Mouse (Mus musculus) forebrain, embryonic 16.5 days (tissue): ENCODE measurements around the gene 3110001I22Rik. TPM values are rescaled to one million over a fixed set of nuclear protein-coding genes. Genes with fewer than 3 reads are reported as not detected.
"Not testable (repeated sequence)": the region's sequence is repeated elsewhere in the genome, so short reads cannot be mapped to it uniquely, and the experiment has no call there.

Experiments used
- ATAC-seq: fragments of 200-750 bp; cut with Nextera tagmentation; 2 replicates; pipeline ENCODE4 v1.8.0; 2017; ENCODE audit warnings: mild to moderate bottlenecking, moderate library complexity
- H3K27ac ChIP-seq: fragments of 300-500 bp; sonication (generic); 2 replicates; pipeline ENCODE4 v1.5.1; 2014; ENCODE audit warnings: low read length, control low read depth
- H3K27me3 ChIP-seq: fragments of 300-500 bp; sonication (generic); replicated peaks from 2 replicates; pipeline ENCODE4 v1.6.1; 2014; ENCODE audit warnings: low read length; ENCODE audit not compliant: control insufficient read depth, insufficient read depth
- H3K36me3 ChIP-seq: fragments of 300-500 bp; sonication (generic); 2 replicates; pipeline ENCODE4 v1.6.1; 2014; ENCODE audit not compliant: control insufficient read depth, insufficient read depth
- H3K4me1 ChIP-seq: fragments of 300-500 bp; sonication (generic); replicated peaks from 2 replicates; pipeline ENCODE4 v1.6.1; 2014; ENCODE audit warnings: low read length; ENCODE audit not compliant: control insufficient read depth, insufficient read depth
- H3K4me2 ChIP-seq: fragments of 300-500 bp; sonication (generic); 2 replicates; pipeline ENCODE4 v1.6.1; 2014; ENCODE audit warnings: mild to moderate bottlenecking, low read length, control low read depth
- H3K4me3 ChIP-seq: fragments of 300-500 bp; sonication (generic); replicated peaks from 2 replicates; pipeline ENCODE4 v1.5.1; 2014; ENCODE audit warnings: mild to moderate bottlenecking, low read length, control low read depth
- H3K9ac ChIP-seq: fragments of 300-500 bp; sonication (generic); replicated peaks from 2 replicates; pipeline ENCODE4 v1.6.1; 2014; ENCODE audit warnings: low read depth, low read length, control low read depth
- H3K9me3 ChIP-seq: fragments of 300-500 bp; sonication (generic); 2 replicates; pipeline ENCODE4 v1.6.1; 2016; ENCODE audit warnings: low read length; ENCODE audit not compliant: control insufficient read depth
- WGBS: fragments of 180-500 bp; shearing (Covaris S2); extraction: QIAGEN DNeasy Blood & Tissue Kit; methylation state at CpG from one replicate; pipeline ENCODE4 v1.1.7; 2014; 5-methylcytosine and 5-hydroxymethylcytosine counted together
- polyA plus RNA-seq: library from polyadenylated mRNA; unstranded; fragments of >200 nt; fragmentation: Nextera tagmentation; extraction: Ambion mirVana; gene quantifications from 2 replicates; pipeline ENCODE4 v1.2.1, GENCODE M21; 2015

The 3110001I22Rik gene
- polyA plus RNA-seq, 1 experiment from 2014 or later = 8.5 TPM

- no peaks in the 10 kb centered on the region for H3K9me3 ChIP-seq
- ATAC-seq = peak; percentile 93
- peak within 1 kb of the TSS; percentile 64 for H3K4me3 ChIP-seq
- no peaks in the 10 kb centered on the region for H3K27me3 ChIP-seq
- peaks cover 14% of the 10 kb centered on the region for H3K4me1 ChIP-seq
- 0% methylated on average over 35 of the region's 35 CpGs for WGBS
- peak within 1 kb of the TSS; percentile 61 for H3K4me2 ChIP-seq
- H3K36me3 ChIP-seq = peaks cover 5% of the 10 kb centered on the region; the same call in 1 of the 2 replicates
- peak within 1 kb of the TSS; percentile 66 for H3K27ac ChIP-seq
- H3K9ac ChIP-seq = peak within 1 kb of the TSS; percentile 78
These were observed 3.8 kb upstream of the 3110001I22Rik start, which contains the start of gene Parn for GRCm38 (mm10) chr16:13667878-13668343. Gene Parn (minus strand): TSS chr16:13668170.

- Histone ChIP-seq H3K36me3 (peaks cover 5% of the 10 kb centered on the region; the same call in 1 of the 2 replicates), H3K4me3 (peak overlapping the region; percentile 64), H3K27me3 (no peaks in the 10 kb centered on the region), H3K27ac (peak overlapping the region; percentile 66), H3K4me2 (peak overlapping the region; percentile 61), H3K9me3 (no peaks in the 10 kb centered on the region), H3K9ac (peak overlapping the region; percentile 78), H3K4me1 (peaks cover 20% of the 10 kb centered on the region)
- no peak for ATAC-seq
- WGBS = 81% methylated on average over 10 of the region's 10 CpGs
These were observed 3.2 kb upstream of the 3110001I22Rik start for GRCm38 (mm10) chr16:13668402-13669108.

GRCm38 (mm10) chr16:13669282-13669681, 2.4 kb upstream of the 3110001I22Rik start:
- H3K4me1 ChIP-seq = peaks cover 20% of the 10 kb centered on the region
- H3K4me3 ChIP-seq = no peak overlapping the region
- H3K27me3 ChIP-seq = no peaks in the 10 kb centered on the region
- no peak overlapping the region for H3K4me2 ChIP-seq
- no peak for ATAC-seq
- no peak overlapping the region for H3K27ac ChIP-seq
- H3K9me3 ChIP-seq = no peaks in the 10 kb centered on the region
- H3K9ac ChIP-seq = no peak overlapping the region
- peaks cover 3% of the 10 kb centered on the region; the same call in 1 of the 2 replicates for H3K36me3 ChIP-seq
- 91% methylated on average over 1 of the region's 1 CpGs for WGBS

DNA sequence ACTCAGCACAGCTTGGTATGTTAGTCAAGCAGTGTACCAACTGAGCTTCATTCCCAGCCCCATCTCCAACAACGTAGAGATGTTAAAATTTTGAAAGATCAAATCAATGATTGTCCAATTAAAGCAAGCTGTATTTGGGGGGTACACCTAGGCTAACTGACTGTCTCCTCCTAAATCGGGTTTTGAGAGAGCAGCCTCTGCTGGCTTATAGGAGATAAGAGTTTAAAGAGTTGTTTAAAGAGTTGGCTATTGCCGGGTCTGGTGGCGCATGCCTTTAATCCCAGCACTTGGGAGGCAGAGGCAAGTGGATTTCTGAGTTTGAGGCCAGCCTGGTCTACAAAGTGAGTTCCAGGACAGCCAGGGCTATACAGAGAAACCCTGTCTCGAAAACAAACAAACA, 833 bp upstream of the 3110001I22Rik start:
- ATAC-seq, H3K9me3 ChIP-seq, H3K27me3 ChIP-seq, H3K9ac ChIP-seq, H3K36me3 ChIP-seq, H3K4me3 ChIP-seq, H3K27ac ChIP-seq: not testable (repeated sequence)
- WGBS = 89% methylated on average over 5 of the region's 5 CpGs
- H3K4me1 ChIP-seq = peaks cover 20% of the 10 kb centered on the region
- H3K4me2 ChIP-seq = peak overlapping the region; percentile 74

DNA sequence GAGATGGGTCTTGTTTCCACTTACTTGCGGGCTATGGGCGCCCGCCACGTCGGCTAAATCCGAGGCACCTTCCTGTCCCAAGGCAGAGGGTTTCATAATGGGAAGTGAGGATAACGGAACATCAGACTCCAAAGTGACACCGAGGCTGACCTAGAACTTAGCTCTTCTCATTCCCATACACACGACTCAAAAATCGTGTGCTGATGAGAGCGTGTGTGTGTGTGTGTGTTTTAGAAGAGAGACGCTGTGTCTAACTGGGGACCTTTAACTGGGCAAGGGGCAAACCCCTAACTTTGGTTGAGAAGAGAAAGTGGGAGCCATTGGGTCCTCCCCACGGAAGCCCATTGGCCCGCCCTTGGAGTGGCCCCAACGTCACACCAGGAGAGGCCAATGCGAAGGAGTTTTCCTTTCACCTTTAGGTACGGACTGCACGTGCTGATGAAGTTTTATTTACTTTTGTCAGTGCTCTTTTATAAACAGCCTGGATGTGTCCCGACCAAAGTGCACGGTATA, 713 bp downstream of the 3110001I22Rik start:
- WGBS = 1% methylated on average over 20 of the region's 20 CpGs
- H3K27ac ChIP-seq = peak overlapping the region; percentile 64
- peak overlapping the region; percentile 74 for H3K4me2 ChIP-seq
- peak overlapping the region; percentile 94 for H3K9ac ChIP-seq
- no peaks in the 10 kb centered on the region for H3K9me3 ChIP-seq
- peaks cover 13% of the 10 kb centered on the region for H3K4me1 ChIP-seq
- H3K36me3 ChIP-seq = peaks cover 7% of the 10 kb centered on the region; the same call in 1 of the 2 replicates
- ATAC-seq = no peak
- peak overlapping the region; percentile 85 for H3K4me3 ChIP-seq
- no peaks in the 10 kb centered on the region for H3K27me3 ChIP-seq

DNA sequence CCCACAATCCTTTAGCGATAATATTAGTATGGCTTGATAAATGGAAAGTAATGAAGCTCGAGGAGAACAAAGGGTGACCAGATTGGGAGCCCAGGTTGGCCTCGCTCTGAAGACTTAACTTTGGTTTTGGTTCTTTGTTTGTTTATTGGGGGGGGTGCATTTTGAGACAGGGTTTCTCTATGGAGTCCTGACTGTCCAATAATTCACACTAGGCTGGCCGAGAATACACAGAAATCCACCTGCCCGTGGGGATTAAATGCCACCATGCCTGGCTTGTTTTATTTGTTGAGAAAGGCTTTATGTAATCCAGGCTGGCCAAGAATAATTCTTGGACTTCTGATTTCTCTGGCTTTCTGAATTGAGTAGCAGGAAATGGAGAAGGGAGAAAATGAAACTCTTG, 1.4 kb downstream of the 3110001I22Rik start:
- no peaks in the 10 kb centered on the region for H3K27me3 ChIP-seq
- H3K4me1 ChIP-seq = peaks cover 13% of the 10 kb centered on the region
- no peak for ATAC-seq
- no peak overlapping the region for H3K9ac ChIP-seq
- no peaks in the 10 kb centered on the region for H3K9me3 ChIP-seq
- H3K4me3 ChIP-seq = no peak overlapping the region
- H3K27ac ChIP-seq = no peak overlapping the region
- peak overlapping the region; percentile 74 for H3K4me2 ChIP-seq
- H3K36me3 ChIP-seq = peaks cover 7% of the 10 kb centered on the region; the same call in 1 of the 2 replicates
- 67% methylated on average over 5 of the region's 5 CpGs for WGBS

DNA sequence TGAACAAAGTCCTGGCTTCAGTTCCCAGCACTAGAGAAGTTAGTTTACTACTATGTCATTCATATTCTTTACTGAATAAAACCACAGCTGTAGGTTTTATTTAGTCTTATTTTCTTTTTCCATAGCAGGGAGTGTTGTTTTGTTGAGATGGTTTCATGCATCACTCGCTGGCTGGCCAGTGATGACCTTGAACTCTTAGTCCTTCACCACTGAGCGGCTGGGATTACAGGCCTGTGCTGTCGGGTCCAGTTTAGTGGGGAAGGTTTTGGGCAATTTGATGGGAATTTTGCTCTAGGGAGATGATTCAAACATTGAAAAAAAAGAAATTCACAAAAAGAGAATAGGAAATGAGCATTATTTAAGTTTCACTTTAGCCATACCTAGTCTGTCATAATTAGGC, 2.8 kb downstream of the 3110001I22Rik start:
- H3K27me3 ChIP-seq = no peaks in the 10 kb centered on the region
- H3K9ac ChIP-seq = no peak overlapping the region
- 99% methylated on average over 3 of the region's 3 CpGs for WGBS
- peaks cover 7% of the 10 kb centered on the region; the same call in 1 of the 2 replicates for H3K36me3 ChIP-seq
- ATAC-seq = no peak
- no peak overlapping the region for H3K4me3 ChIP-seq
- no peaks in the 10 kb centered on the region for H3K9me3 ChIP-seq
- H3K4me1 ChIP-seq = peaks cover 13% of the 10 kb centered on the region
- no peak overlapping the region for H3K27ac ChIP-seq
- no peak overlapping the region for H3K4me2 ChIP-seq

- H3K27me3 ChIP-seq = no peaks in the 10 kb centered on the region
- no peak overlapping the region for H3K27ac ChIP-seq
- ATAC-seq = no peak
- no peak overlapping the region for H3K4me2 ChIP-seq
- no peaks in the 10 kb centered on the region for H3K4me1 ChIP-seq
- peaks cover 7% of the 10 kb centered on the region; the same call in 1 of the 2 replicates for H3K36me3 ChIP-seq
- H3K9me3 ChIP-seq = no peaks in the 10 kb centered on the region
- H3K9ac ChIP-seq = no peak overlapping the region
- no peak overlapping the region for H3K4me3 ChIP-seq
- 87% methylated on average over 3 of the region's 3 CpGs for WGBS
These were observed 7.0 kb downstream of the 3110001I22Rik start for GRCm38 (mm10) chr16:13678601-13679319.

GRCm38 (mm10) chr16:13698998-13699397, 27.3 kb downstream of the 3110001I22Rik start:
- Histone ChIP-seq H3K27me3 (no peaks in the 10 kb centered on the region), H3K9me3 (no peaks in the 10 kb centered on the region), H3K9ac (no peak overlapping the region), H3K27ac (no peak overlapping the region), H3K36me3 (peaks cover 30% of the 10 kb centered on the region), H3K4me3 (no peak overlapping the region), H3K4me2 (no peak overlapping the region), H3K4me1 (no peaks in the 10 kb centered on the region)
- 92% methylated on average over 7 of the region's 7 CpGs for WGBS
- ATAC-seq = no peak
